Mouse (Mus musculus) forelimb bud, embryonic 11.5 days (tissue): ENCODE measurements around the gene Bpifb9a.
"Not testable (repeated sequence)": the region's sequence is repeated elsewhere in the genome, so short reads cannot be mapped to it uniquely, and the experiment has no call there.

Experiments
- DNase-seq: peaks from one replicate; pipeline ENCODE4 v3.0.0-alpha.2; 2012; ENCODE audit warnings: low read depth, low spot score

Bpifb9a gene

GRCm38 (mm10) chr2:154304604-154305003 is 47.0 kb downstream of the Bpifb9a start:
- not testable (repeated sequence) for DNase-seq

- not testable (repeated sequence) for DNase-seq
Observed at GRCm38 (mm10) chr2:154306927-154307326, 49.3 kb downstream of the Bpifb9a start, which contains the start of gene Bpifb9b. Gene Bpifb9b (plus strand): TSS chr2:154307227.

- not testable (repeated sequence) for DNase-seq
Observed at GRCm38 (mm10) chr2:154313771-154314170, 56.1 kb downstream of the Bpifb9a start.
